Mouse (Mus musculus) kidney, adult 2 months (tissue): ENCODE measurements at regions not wholly inside any gene's neighbourhood (a gene's known extent, or its start where the extent isn't known, plus 50 kb on each side); places are given as distances from the start of the nearest gene placed in this dataset.

Source experiments
- CTCF ChIP-seq: fragments of 200-500 bp; conservative IDR thresholded peaks from 2 replicates; pipeline ENCODE4 v1.5.1; 2011; ENCODE audit warnings: low read depth, mild to moderate bottlenecking, control low read depth, low read length, moderate library complexity, mixed read lengths; ENCODE audit not compliant: insufficient read depth, insufficient read length
- POLR2A ChIP-seq: fragments of 200-500 bp; IDR thresholded peaks from one replicate; pipeline ENCODE4 v1.6.1; 2011; ENCODE audit warnings: low read depth, low read length, control low read depth

DNA sequence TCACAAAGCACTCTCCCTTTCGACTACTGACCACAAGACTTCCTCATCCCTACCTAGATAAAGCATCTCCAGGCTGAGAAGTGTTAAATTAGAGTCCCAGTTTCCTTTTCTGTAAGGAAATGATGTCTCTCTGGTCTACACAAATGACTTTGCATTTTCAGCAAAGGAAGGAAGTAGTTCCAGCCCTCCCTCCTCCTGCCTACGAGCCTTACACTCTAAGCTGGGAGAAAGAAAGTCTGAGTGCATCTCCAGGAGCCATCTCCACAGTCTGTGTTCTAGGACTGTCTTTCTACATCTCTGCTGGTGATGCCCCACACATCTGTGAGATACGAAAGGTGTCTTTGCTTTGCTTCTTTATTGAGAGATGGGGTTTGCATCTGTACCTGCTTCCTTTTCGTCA is 251.1 kb upstream of the Prickle1 start:
- TF ChIP-seq CTCF (no peak), POLR2A (no peak)
